Mouse (Mus musculus): Measurements from ENCODE around the gene Tab2. TPM values are rescaled to one million over a fixed set of nuclear protein-coding genes. Genes with fewer than 3 reads are reported as not detected.

Gene Tab2
- 12.7 TPM for polyA plus RNA-seq (2017; shearing (Covaris generic))

GRCm38 (mm10) chr10:7956228-7957001 is at the start of gene Tab2:
Gene Tab2, minus strand, starts transcription at chr10:7956230.

Other genes with a start within 250 kb of the Tab2 start
- 79.4 TPM for gene Katna1, start 230.2 kb downstream of the Tab2 start, polyA plus RNA-seq (2017; shearing (Covaris generic))
- gene Ginm1, start 163.4 kb downstream of the Tab2 start, polyA plus RNA-seq (2017; shearing (Covaris generic)): 69.1 TPM
- gene Ppil4, start 163.3 kb downstream of the Tab2 start, polyA plus RNA-seq (2017; shearing (Covaris generic)): 86.1 TPM
- 30.6 TPM for gene Zc3h12d, start 123.8 kb downstream of the Tab2 start, polyA plus RNA-seq (2017; shearing (Covaris generic))